Mouse (Mus musculus): ENCODE results near the gene Tsx.
"Not testable (repeated sequence)": the region's sequence is repeated elsewhere in the genome, so short reads cannot be mapped to it uniquely, and the experiment has no call there.

Gene Tsx

GRCm38 (mm10) chrX:103414167-103414566 is at the start of gene Tsx:
TSS of gene Tsx (plus strand) at chrX:103414467.
- no peak for DNase-seq (ENCODE audit: low spot score in 2 of 2)

DNA sequence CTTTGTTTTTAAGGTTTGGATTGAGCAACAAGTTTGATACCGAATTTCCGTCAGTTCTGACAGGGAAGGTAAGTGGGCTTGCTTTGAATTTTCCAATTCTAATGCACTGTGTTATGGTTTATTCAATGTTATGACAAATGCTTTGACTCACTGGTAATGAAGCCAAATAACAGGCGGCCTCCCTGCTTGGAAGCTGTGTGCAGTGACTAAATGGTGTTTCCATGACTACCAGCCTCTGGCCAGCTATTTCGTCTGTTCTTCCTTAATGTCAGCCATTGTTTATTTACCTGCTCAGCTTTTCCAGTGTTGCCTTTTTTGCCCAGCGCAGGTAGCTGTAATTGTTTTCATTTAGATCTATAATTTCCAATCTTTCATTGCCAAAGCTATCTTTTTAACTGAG is 48.1 kb upstream of the Tsx start:
- DNase-seq (ENCODE audit: low spot score in 2 of 2): no peak

GRCm38 (mm10) chrX:103368650-103369049 is 45.6 kb upstream of the Tsx start:
- no peak for DNase-seq (ENCODE audit: low spot score in 2 of 2)

DNA sequence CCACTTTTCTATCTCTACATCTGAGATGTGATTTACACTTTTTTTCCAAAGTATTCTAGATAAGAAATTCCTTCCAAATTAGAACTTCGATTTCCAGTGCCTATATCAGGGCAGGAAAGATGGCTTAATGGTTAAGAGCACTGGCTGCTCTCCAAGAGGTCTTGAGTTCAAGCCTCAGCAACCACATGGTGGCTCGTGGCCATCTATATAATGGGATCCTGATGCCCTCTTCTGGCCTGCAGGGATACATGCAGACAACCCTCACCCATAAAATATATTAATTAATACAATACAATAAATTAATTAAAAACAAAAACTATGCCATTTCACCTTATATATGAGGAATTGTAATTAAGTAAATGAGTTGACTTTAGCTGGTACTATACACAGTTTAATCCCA is 43.0 kb upstream of the Tsx start:
- DNase-seq (ENCODE audit: low spot score in 2 of 2): no peak

DNA sequence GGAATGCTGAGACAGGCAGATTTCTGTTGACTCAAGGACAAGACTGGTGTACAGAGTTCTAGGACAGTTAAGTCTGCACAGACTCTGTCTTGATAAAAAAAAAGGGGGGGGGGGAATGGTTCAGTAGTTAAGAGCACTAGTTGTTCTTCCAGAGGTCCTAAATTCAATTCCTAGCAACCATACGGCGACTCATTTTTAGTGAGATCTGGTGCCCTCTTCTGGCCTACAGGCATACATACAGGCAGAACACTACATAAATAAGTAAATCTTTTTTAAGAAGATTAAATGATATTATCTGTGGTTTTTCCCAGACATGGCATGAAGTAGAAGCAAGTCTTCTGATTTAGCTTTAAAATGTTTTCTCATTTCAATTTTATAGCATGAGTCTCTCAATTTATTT is 42.6 kb upstream of the Tsx start:
- DNase-seq (ENCODE audit: low spot score in 2 of 2): no peak

DNA sequence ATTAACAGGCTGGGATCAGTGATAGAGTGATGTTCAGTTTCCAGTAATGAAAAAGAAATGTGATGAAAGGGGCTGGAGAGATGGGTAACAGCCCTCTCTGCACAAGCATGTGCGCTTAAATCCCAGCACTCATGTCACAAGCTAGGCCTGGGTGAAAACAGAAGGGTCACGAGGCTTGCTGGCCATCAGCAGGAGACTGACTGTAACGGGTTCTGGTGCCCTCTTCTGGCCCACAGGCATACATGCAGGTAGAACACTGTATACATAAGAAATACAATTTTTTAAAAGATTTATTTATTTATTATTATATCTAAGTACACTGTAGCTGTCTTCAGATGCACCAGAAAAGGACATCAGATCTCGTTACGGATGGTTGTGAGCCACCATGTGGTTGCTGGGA is 40.0 kb upstream of the Tsx start:
- peak in 1 of 2 experiments; percentile 2 for DNase-seq (ENCODE audit: low spot score in 2 of 2)

DNA sequence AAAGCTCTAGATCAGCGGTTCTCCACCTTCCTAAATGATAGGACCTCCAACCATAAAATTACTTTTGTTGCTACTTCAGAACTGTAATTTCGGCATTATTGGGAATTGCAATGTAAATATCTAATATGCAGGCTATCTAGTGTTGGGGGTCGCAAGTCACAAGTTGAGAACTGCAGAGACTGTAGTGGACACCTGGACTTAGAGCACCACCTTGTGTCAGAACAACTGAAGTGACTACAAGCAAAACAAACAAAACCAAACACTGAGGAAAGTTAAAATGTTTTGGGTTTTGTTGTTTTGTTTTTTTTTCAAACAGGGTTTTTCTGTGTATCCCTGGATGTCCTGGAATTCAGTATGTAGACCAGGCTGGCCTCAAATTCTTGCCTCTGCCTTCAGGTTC is 29.7 kb upstream of the Tsx start:
- no peak for DNase-seq (ENCODE audit: low spot score in 2 of 2)

GRCm38 (mm10) chrX:103388131-103388530 is 26.1 kb upstream of the Tsx start:
- no peak for DNase-seq (ENCODE audit: low spot score in 2 of 2)

DNA sequence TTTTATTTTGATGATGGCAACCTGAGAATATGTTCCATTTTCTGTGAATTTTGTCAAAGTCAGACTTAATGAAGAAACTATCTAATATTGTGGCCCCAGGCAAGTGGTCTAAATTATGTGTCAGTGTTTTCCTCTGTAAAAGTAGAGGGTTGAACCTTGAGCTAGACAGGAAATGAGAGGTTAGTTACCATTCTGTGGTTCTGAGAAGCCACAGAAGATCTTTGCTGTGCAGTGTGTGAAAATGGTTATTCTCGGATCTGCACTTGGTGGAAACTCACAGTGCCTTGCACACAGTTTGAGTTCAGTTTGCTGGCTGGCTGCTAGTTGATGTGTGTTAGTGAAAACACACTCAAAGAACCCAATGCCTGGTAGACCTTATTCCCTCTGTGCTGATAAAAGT is 20.4 kb upstream of the Tsx start:
- DNase-seq (ENCODE audit: low spot score in 2 of 2): no peak

- DNase-seq (ENCODE audit: low spot score in 2 of 2): no peak
Measured at GRCm38 (mm10) chrX:103405021-103405420, 9.2 kb upstream of the Tsx start.

DNA sequence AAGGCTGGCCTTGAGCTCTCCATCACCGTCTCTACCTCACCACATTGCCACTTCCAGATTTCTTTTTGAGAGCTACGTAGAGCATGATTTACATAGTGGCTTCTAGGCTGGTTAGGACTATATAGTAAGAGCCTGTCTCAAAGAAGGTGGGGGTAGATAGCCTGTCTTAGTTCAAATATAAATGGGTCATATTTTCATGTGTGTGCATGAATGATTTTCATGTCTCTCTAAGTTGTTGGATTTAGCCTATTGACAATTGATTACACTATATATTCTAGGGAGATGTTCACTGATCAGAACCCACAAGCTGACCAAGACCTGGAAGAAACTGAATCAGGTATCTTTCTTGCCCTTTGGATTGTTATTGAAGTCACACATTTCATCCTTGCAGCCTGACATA is 7.4 kb downstream of the Tsx start, which contains the start of gene Gm26992:
Gene Gm26992 (plus strand): TSS at position 301 of the 400 bp plus-strand sequence.
- no peak for DNase-seq (ENCODE audit: low spot score in 2 of 2)

GRCm38 (mm10) chrX:103427677-103428076 is 13.4 kb downstream of the Tsx start:
- no peak for DNase-seq (ENCODE audit: low spot score in 2 of 2)

DNA sequence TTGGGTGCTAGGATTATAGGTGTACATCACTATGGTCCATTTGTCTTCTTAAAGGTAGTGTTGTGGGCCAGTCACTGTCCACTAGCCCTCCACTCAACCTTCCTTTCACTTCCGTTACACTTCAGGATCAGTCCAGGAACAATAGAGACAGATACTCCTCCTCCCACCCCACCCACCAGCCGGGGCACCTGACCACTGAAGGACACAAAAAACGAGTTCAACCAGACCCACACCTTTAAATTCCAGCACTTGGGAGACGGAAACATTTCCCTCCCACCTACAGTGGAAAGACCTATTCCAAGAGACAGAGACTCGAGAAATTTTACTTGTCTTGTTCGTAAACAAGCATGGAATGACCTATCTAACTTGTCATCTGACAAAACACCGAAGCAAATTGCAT is 18.0 kb downstream of the Tsx start:
- no peak for DNase-seq (ENCODE audit: low spot score in 2 of 2)

DNA sequence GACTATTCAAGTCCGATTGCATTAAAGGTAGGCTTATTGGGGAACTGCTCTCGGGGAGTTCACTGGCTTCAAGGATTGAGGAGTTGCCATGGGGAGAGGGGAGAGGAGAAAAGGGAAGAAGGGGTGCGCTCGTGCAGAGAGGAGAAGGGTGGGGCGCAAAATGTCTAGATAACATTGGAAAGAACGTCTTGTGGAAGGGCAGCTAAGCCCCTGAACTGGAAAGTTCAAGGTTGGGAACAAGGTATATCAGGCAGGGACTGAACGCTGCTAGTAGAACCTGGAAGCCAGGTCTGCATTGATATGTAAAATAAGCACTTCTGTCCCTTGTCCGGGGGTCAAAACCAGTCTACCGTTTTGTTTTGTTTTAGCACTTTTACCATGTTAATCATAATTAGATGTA is 23.8 kb downstream of the Tsx start:
- DNase-seq (ENCODE audit: low spot score in 2 of 2): no peak

DNA sequence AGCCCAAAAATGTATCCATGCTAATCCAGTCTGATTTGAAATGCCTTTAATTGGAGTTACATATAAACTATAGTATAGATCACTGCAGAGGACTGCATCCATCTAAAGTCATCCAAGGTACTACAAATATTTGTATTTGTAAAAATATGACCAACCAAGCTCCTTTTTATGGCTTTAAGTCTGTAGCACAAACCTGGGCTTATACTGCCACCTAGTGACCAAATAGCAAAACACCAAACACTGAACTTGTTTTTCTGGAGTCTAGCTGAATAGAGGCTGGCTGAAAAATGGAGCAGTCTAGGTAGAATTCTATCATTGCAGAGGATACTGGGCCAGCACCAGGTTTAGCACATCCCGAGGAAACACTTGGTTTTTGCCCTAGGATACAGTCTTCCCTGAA is 26.5 kb downstream of the Tsx start:
- DNase-seq (ENCODE audit: low spot score in 2 of 2): peak; percentile 1 to 23

- DNase-seq (ENCODE audit: low spot score in 2 of 2): peak; percentile 5 to 54
Measured at GRCm38 (mm10) chrX:103443755-103444154, 29.5 kb downstream of the Tsx start.

DNA sequence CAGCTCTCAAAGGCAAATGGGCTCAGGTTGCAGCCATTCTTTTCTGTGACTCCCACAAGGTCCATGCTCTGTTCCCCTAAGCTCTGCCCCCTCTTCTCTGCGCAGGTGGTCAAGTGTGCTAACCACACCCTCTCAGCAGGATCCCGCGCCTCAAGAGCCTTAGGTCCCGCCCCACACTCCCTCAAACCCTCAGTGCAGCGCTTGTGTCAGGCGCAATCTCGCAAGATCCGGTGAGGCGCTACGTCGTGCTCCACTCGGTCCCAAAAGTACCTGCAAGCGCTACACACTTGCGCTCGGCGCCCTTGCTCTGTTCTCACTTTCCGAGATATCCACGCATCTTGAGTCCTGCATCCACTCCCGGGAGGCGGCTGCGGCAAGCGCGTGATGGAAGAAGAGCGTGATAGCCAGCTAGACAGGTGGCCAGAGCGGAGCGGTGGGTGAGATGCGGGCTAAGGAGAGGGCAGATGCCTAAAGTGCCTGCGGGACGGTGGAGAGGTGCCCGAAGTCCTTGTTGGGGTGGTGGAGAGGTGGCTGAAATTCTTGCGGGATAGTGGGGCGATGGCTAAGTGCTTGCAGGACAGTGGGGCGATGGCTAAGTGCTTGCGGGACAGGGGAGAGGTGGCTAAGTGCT is 33.4 kb downstream of the Tsx start:
- DNase-seq (ENCODE audit: low spot score in 2 of 2): peak in 1 of 2 experiments; percentile 10

DNA sequence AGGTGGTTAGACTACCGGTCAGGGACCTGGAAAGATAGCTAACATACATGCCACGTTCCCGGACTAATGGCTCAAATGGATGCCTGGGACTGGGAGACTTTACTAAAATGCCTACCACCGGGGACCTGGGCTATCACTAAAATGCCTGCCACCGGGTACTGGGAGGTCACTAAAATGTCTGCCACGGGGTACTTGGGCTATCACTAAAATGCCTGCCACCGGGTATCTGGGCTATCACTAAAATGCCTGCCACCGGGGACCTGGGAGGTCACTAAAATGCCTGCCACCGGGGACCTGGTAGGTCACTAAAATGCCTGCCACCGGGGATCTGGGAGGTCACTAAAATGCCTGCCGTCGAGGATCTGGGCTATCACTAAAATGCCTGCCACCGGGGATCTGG is 34.2 kb downstream of the Tsx start:
- DNase-seq (ENCODE audit: low spot score in 2 of 2): not testable (repeated sequence)

DNA sequence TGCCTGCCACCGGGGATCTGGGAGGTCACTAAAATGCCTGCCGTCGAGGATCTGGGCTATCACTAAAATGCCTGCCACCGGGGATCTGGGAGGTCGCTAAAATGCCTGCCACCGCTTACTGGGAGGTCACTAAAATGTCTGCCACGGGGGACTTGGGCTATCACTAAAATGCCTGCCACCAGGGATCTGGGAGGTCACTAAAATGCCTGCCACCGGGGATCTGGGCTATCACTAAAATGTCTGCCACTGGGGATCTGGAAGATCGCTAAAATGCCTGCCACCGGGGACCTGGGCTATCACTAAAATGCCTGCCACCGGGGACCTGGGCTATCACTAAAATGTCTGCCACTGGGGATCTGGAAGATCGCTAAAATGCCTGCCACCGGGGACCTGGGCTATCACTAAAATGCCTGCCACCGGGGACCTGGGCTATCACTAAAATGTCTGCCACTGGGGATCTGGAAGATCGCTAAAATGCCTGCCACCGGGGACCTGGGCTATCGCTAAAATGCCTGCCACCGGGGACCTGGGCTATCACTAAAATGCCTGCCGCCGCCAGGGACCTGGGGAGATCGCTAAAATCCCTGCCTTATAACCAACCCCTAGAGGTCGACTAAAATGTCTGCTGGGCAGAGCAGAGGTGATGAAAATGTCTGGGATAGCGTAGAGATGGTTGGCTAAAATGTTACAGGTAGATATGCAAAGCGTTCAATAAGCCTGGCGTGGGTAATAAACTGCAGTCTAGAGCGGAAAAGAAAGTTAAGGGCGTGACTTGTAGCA is 34.9 kb downstream of the Tsx start:
- DNase-seq (ENCODE audit: low spot score in 2 of 2): not testable (repeated sequence)

DNA sequence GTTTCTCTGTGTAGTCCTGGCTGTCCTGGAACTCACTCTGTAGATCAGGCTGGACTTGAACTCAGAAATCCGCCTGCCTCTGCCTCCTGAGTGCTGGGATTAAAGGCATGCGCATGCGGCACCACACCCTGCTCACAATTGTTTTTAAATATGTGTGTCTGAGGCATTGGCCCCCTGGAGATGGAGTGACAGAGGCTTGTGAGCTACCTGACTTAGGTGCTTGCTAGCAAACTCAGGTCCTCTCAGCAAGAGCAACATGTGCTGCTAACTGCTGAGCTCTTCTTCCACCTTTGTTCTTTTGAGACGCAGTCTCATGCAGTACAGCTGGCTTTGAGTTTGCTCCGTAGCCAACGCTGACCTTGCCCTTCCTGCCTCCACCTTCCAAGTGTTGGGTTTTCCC is 38.5 kb downstream of the Tsx start:
- DNase-seq (ENCODE audit: low spot score in 2 of 2): no peak

DNA sequence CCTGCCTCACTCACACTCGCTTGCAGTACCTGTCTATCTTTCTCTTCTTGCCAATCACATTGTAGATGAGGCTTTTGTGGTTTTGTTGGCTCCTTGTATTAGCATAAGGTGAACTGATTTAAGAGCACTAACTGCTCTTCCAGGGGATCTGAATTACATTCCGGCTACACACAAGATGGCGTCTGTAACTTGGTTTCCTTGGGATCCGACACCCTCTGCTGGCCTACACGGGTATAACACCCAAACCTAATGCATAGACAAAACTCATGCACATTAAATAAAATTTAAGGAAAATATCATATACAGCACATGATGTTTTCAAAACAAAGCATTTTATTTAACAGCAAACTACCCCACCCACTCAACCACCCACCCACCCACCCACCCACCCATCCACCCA is 45.8 kb downstream of the Tsx start:
- no peak for DNase-seq (ENCODE audit: low spot score in 2 of 2)

DNA sequence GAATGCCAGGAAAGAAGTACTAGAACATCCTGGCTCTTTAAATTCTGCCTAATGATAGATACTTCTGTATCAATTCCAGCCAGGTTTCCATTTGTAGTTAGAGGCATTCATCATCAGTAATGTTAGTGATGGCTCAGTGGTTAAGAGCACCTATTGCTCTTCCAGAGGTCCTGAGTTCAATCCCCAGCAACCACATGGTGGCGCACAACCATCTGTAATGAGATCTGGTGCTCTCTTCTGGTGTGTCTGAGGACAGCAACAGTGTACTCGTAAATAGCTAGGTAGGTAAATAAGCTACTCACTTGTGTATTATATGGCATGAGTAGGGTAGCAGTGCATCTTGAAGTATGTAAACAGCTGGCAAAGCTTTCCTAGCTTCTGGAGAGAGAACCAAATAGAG is 54.7 kb downstream of the Tsx start:
- no peak for DNase-seq (ENCODE audit: low spot score in 2 of 2)

GRCm38 (mm10) chrX:103472346-103472745 is 58.1 kb downstream of the Tsx start:
- no peak for DNase-seq (ENCODE audit: low spot score in 2 of 2)
